Mouse (Mus musculus) embryonic facial prominence, embryonic 11.5 days (tissue): Measurements from ENCODE around the gene Zfp382. TPM values are rescaled to one million over a fixed set of nuclear protein-coding genes. Genes with fewer than 3 reads are reported as not detected.
A peak's percentile ranks its signal among the peaks of the same experiment; 100 is the strongest.
"Not testable (repeated sequence)": the region's sequence is repeated elsewhere in the genome, so short reads cannot be mapped to it uniquely, and the experiment has no call there.

ENCODE experiments used
- ATAC-seq: fragments of 200-750 bp; cut with Nextera tagmentation; replicated peaks from 2 replicates; pipeline ENCODE4 v1.8.0; 2017; ENCODE audit warnings: low read depth; ENCODE audit not compliant: insufficient number of reproducible peaks, low FRiP score, low TSS enrichment
- DNase-seq: peaks from one replicate; pipeline ENCODE4 v3.0.0-alpha.2; 2015; ENCODE audit warnings: low spot score
- H3K27ac ChIP-seq: fragments of 300-500 bp; sonication (generic); replicated peaks from 2 replicates; pipeline ENCODE4 v1.5.1; 2014; ENCODE audit warnings: mild to moderate bottlenecking, low read depth, low read length, control low read depth
- H3K27me3 ChIP-seq: fragments of 300-500 bp; sonication (generic); 2 replicates; pipeline ENCODE4 v1.6.1; 2014; ENCODE audit warnings: mild to moderate bottlenecking, low read length, moderate library complexity, mixed read lengths; ENCODE audit not compliant: control insufficient read depth, insufficient read depth
- H3K36me3 ChIP-seq: fragments of 300-500 bp; sonication (generic); replicated peaks from 2 replicates; pipeline ENCODE4 v1.6.1; 2014; ENCODE audit warnings: low read depth, mild to moderate bottlenecking, low read length, moderate library complexity, mixed read lengths; ENCODE audit not compliant: control insufficient read depth, insufficient read depth
- H3K4me1 ChIP-seq: fragments of 300-500 bp; sonication (generic); 2 replicates; pipeline ENCODE4 v1.6.1; 2014; ENCODE audit warnings: low read length, mixed read lengths; ENCODE audit not compliant: control insufficient read depth, insufficient read depth
- H3K4me2 ChIP-seq: fragments of 300-500 bp; sonication (generic); 2 replicates; pipeline ENCODE4 v1.6.1; 2014; ENCODE audit warnings: low read depth, mild to moderate bottlenecking, control low read depth, low read length, moderate library complexity
- H3K4me3 ChIP-seq: fragments of 300-500 bp; sonication (generic); 2 replicates; pipeline ENCODE4 v1.5.1; 2014; ENCODE audit warnings: low read depth, low read length, control low read depth
- H3K9ac ChIP-seq: fragments of 300-500 bp; sonication (generic); replicated peaks from 2 replicates; pipeline ENCODE4 v1.6.1; 2014; ENCODE audit warnings: mild to moderate bottlenecking, control low read depth, low read length
- H3K9me3 ChIP-seq: fragments of 300-500 bp; sonication (generic); replicated peaks from 2 replicates; pipeline ENCODE4 v1.6.1; 2016; ENCODE audit warnings: mild to moderate bottlenecking, low read length, inconsistent platforms, mixed read lengths; ENCODE audit not compliant: control insufficient read depth
- WGBS: fragments of 180-500 bp; shearing (Covaris S2); extraction: QIAGEN DNeasy Blood & Tissue Kit; methylation state at CpG from one replicate; pipeline ENCODE4 v1.1.7; 2014; 5-methylcytosine and 5-hydroxymethylcytosine counted together
- microRNA-seq: library from miRNA; unstranded; fragments of <30 nt; microRNA quantifications from one replicate; pipeline ENCODE4, GENCODE M21; 2016; ENCODE audit warnings: borderline number of aligned reads
- polyA plus RNA-seq: library from polyadenylated mRNA; unstranded; fragments of >200 nt; fragmentation: Nextera tagmentation; extraction: Ambion mirVana; gene quantifications from 2 replicates; pipeline ENCODE4 v1.2.1, GENCODE M21; 2014

Gene Zfp382
- polyA plus RNA-seq, 1 experiment from 2014 or later, result 5.9 TPM

GRCm38 (mm10) chr7:30181929-30182328, 60.2 kb downstream of the Zfp382 start:
- H3K4me1 ChIP-seq, H3K27me3 ChIP-seq, H3K4me3 ChIP-seq, H3K9me3 ChIP-seq, H3K4me2 ChIP-seq, ATAC-seq, H3K36me3 ChIP-seq, DNase-seq, H3K27ac ChIP-seq, H3K9ac ChIP-seq: not testable (repeated sequence)
- WGBS, result 90% methylated on average over 9 of the region's 10 CpGs

GRCm38 (mm10) chr7:30183189-30183588, 61.4 kb downstream of the Zfp382 start:
- not testable (repeated sequence) for H3K9ac ChIP-seq, ATAC-seq, H3K27me3 ChIP-seq, H3K4me1 ChIP-seq, DNase-seq, H3K9me3 ChIP-seq, H3K4me2 ChIP-seq, H3K4me3 ChIP-seq, H3K27ac ChIP-seq, H3K36me3 ChIP-seq
- 72% methylated on average over 7 of the region's 7 CpGs for WGBS

GRCm38 (mm10) chr7:30183879-30184289, 62.1 kb downstream of the Zfp382 start, which contains the start of gene Cox7a1:
Gene Cox7a1 (plus strand): TSS chr7:30184144.
- WGBS, result 2% methylated on average over 11 of the region's 11 CpGs
- peaks cover 4% of the 10 kb centered on the region; the same call in 1 of the 2 replicates for H3K4me1 ChIP-seq
- no peak within 1 kb of the TSS for H3K9ac ChIP-seq
- no peak within 1 kb of the TSS for H3K4me3 ChIP-seq
- no peak within 1 kb of the TSS for H3K27ac ChIP-seq
- H3K4me2 ChIP-seq, result no peak within 1 kb of the TSS; the same call in 1 of the 2 replicates
- H3K27me3 ChIP-seq, result no peaks in the 10 kb centered on the region
- DNase-seq, result peak; percentile 77
- 0 out of 2 replicates have a peak, but pooled peaks have one; percentile 41 for ATAC-seq
- H3K9me3 ChIP-seq, result no peaks in the 10 kb centered on the region
- peaks cover 7% of the 10 kb centered on the region; the same call in 1 of the 2 replicates for H3K36me3 ChIP-seq

Small RNA genes within 50 kb of the gene (microRNA-seq; reads per million reads assigned to microRNA genes)
- not detected for gene Gm23368

Other genes with a start within 250 kb of the Zfp382 start
- gene Zfp27, start 215.4 kb upstream of the Zfp382 start, polyA plus RNA-seq, result 14.8 and 15.5 TPM in 2 replicates
- 10.3 and 12.6 TPM in 2 replicates for gene Zfp383, start 213.7 kb upstream of the Zfp382 start, polyA plus RNA-seq
- gene Zfp74, start 167.9 kb upstream of the Zfp382 start, polyA plus RNA-seq, result 10.0 and 13.7 TPM in 2 replicates
- 19.5 and 20.0 TPM in 2 replicates for gene Zfp568, start 138.0 kb upstream of the Zfp382 start, polyA plus RNA-seq
- gene Zfp14, start 70.6 kb upstream of the Zfp382 start, polyA plus RNA-seq, result 4.6 and 5.8 TPM in 2 replicates
- gene Zfp82, start 49.0 kb upstream of the Zfp382 start, polyA plus RNA-seq, result 3.4 and 4.2 TPM in 2 replicates
- 3.6 and 4.8 TPM in 2 replicates for gene Gm26920, start 31.5 kb upstream of the Zfp382 start, polyA plus RNA-seq
- gene Zfp566, start 31.4 kb upstream of the Zfp382 start, polyA plus RNA-seq, result 17.5 and 18.4 TPM in 2 replicates
- 152 and 161 TPM in 2 replicates for gene Zfp260, start 27.2 kb upstream of the Zfp382 start, polyA plus RNA-seq
- 19.8 and 23.0 TPM in 2 replicates for gene Zfp146, start 47.8 kb downstream of the Zfp382 start, polyA plus RNA-seq
- 2.4 and 3.0 TPM in 2 replicates for gene Cox7a1, start 62.2 kb downstream of the Zfp382 start, polyA plus RNA-seq
- 56.8 and 56.9 TPM in 2 replicates for gene Capns1, start 76.9 kb downstream of the Zfp382 start, polyA plus RNA-seq
- 166 and 177 TPM in 2 replicates for gene Polr2i, start 110.0 kb downstream of the Zfp382 start, polyA plus RNA-seq
- 245 and 256 TPM in 2 replicates for gene Tbcb, start 110.3 kb downstream of the Zfp382 start, polyA plus RNA-seq
- not detected in 2 replicates for gene Ovol3, start 113.8 kb downstream of the Zfp382 start, polyA plus RNA-seq
- 0.28 and 0.31 TPM in 2 replicates for gene Thap8, start 158.2 kb downstream of the Zfp382 start, polyA plus RNA-seq
- 5.2 and 9.3 TPM in 2 replicates for gene Wdr62, start 158.5 kb downstream of the Zfp382 start, polyA plus RNA-seq
- 52.5 and 70.5 TPM in 2 replicates for gene Clip3, start 169.8 kb downstream of the Zfp382 start, polyA plus RNA-seq
- gene Alkbh6, start 186.8 kb downstream of the Zfp382 start, polyA plus RNA-seq, result 80.7 and 92.0 TPM in 2 replicates
- gene Syne4, start 192.9 kb downstream of the Zfp382 start, polyA plus RNA-seq, result 34.5 and 44.5 TPM in 2 replicates
- 1.4 TPM in 1 of 2 replicates, not detected in the other for gene E130208F15Rik, start 199.8 kb downstream of the Zfp382 start, polyA plus RNA-seq
- gene Sdhaf1, start 202.0 kb downstream of the Zfp382 start, polyA plus RNA-seq, result 24.4 and 25.0 TPM in 2 replicates
- gene Lrfn3, start 240.8 kb downstream of the Zfp382 start, polyA plus RNA-seq, result 4.5 and 5.1 TPM in 2 replicates